Mouse (Mus musculus) midbrain, embryonic 12.5 days (tissue): ENCODE data around the gene Cdhr3. TPM values are rescaled to one million over a fixed set of nuclear protein-coding genes. Genes with fewer than 3 reads are reported as not detected.

ENCODE experiments used
- ATAC-seq: fragments of 200-750 bp; cut with Nextera tagmentation; 2 replicates; pipeline ENCODE4 v1.8.0; 2017; ENCODE audit warnings: low read depth, moderate TSS enrichment, moderate library complexity; ENCODE audit not compliant: low FRiP score
- H3K27ac ChIP-seq: fragments of 300-500 bp; sonication (generic); replicated peaks from 2 replicates; pipeline ENCODE4 v1.5.1; 2016; ENCODE audit warnings: mild to moderate bottlenecking
- H3K27me3 ChIP-seq: fragments of 300-500 bp; sonication (generic); 2 replicates; pipeline ENCODE4 v1.6.1; 2016; ENCODE audit warnings: mild to moderate bottlenecking
- H3K36me3 ChIP-seq: fragments of 300-500 bp; sonication (generic); 2 replicates; pipeline ENCODE4 v1.6.1; 2016
- H3K4me1 ChIP-seq: fragments of 300-500 bp; sonication (generic); 2 replicates; pipeline ENCODE4 v1.6.1; 2016
- H3K4me2 ChIP-seq: fragments of 300-500 bp; sonication (generic); replicated peaks from 2 replicates; pipeline ENCODE4 v1.6.1; 2016; ENCODE audit warnings: mild to moderate bottlenecking, moderate library complexity
- H3K4me3 ChIP-seq: fragments of 300-500 bp; sonication (generic); 2 replicates; pipeline ENCODE4 v1.5.1; 2016; ENCODE audit warnings: mild to moderate bottlenecking
- H3K9ac ChIP-seq: fragments of 300-500 bp; sonication (generic); replicated peaks from 2 replicates; pipeline ENCODE4 v1.6.1; 2016; ENCODE audit warnings: mild to moderate bottlenecking, moderate library complexity
- H3K9me3 ChIP-seq: fragments of 300-500 bp; sonication (generic); 2 replicates; pipeline ENCODE4 v1.6.1; 2016; ENCODE audit warnings: mild to moderate bottlenecking
- WGBS: fragments of 180-500 bp; shearing (Covaris S2); methylation state at CpG from one replicate; pipeline ENCODE4 v1.1.7; 2016; 5-methylcytosine and 5-hydroxymethylcytosine counted together
- polyA plus RNA-seq: library from polyadenylated mRNA; unstranded; fragments of >200 nt; fragmentation: Nextera tagmentation; extraction: Ambion mirVana; gene quantifications from 2 replicates; pipeline ENCODE4 v1.2.1, GENCODE M21; 2016

Cdhr3 gene
- polyA plus RNA-seq, 1 experiment from 2014 or later = 0.08 TPM

DNA sequence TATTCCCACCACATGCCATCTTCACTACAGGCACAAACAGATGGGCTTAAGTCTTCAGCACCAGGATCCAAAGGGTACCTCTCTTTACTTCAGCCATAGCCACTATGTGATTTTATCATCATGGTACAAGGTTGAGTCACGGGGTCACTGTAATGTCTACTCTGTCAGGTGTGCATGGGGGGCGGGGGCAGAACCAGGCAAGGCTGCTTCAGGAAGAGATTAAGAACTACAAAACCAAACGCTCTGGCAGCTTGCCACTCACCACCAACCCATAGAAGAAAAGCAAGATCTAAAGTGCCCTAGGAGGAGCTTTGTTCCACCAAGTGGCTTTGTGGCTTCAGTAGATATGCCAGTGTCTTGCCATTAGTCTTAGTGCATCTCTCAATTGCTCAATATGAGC is 44.3 kb downstream of the Cdhr3 start:
- Histone ChIP-seq H3K4me2 (no peak overlapping the region), H3K27me3 (peaks cover 7% of the 10 kb centered on the region; the same call in 1 of the 2 replicates), H3K27ac (no peak overlapping the region), H3K9me3 (no peaks in the 10 kb centered on the region), H3K4me3 (no peak overlapping the region), H3K36me3 (no peaks in the 10 kb centered on the region), H3K4me1 (peaks cover 20% of the 10 kb centered on the region), H3K9ac (no peak overlapping the region)
- 84% methylated on average over 3 of the region's 3 CpGs for WGBS
- no peak for ATAC-seq

DNA sequence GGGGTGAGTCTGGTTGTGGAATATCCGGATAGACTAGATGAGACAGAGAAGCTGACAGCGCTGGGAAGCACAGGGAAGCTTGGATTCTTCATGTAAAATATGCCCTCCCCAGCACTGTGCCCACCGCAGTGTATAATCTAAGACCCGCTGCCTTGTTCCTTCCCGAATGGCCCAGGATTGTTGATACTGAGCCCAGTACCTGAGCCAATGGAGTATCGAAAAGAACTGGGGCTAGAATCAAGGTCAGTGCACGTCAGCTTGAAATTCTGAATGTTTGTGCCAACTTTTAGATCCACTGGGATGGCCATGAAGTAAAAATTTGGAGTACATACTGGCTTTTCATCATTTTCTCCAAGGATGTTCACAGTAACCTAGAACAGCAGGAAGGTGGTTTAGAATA is 46.2 kb downstream of the Cdhr3 start:
- Histone ChIP-seq H3K9ac (no peak overlapping the region; the same call in 1 of the 2 replicates), H3K36me3 (no peaks in the 10 kb centered on the region), H3K4me3 (no peak overlapping the region), H3K27ac (no peak overlapping the region; the same call in 1 of the 2 replicates), H3K4me1 (peaks cover 20% of the 10 kb centered on the region), H3K27me3 (peaks cover 13% of the 10 kb centered on the region; the same call in 1 of the 2 replicates), H3K9me3 (no peaks in the 10 kb centered on the region), H3K4me2 (peak overlapping the region; percentile 26; the same call in 1 of the 2 replicates)
- ATAC-seq = no peak
- 80% methylated on average over 7 of the region's 7 CpGs for WGBS

DNA sequence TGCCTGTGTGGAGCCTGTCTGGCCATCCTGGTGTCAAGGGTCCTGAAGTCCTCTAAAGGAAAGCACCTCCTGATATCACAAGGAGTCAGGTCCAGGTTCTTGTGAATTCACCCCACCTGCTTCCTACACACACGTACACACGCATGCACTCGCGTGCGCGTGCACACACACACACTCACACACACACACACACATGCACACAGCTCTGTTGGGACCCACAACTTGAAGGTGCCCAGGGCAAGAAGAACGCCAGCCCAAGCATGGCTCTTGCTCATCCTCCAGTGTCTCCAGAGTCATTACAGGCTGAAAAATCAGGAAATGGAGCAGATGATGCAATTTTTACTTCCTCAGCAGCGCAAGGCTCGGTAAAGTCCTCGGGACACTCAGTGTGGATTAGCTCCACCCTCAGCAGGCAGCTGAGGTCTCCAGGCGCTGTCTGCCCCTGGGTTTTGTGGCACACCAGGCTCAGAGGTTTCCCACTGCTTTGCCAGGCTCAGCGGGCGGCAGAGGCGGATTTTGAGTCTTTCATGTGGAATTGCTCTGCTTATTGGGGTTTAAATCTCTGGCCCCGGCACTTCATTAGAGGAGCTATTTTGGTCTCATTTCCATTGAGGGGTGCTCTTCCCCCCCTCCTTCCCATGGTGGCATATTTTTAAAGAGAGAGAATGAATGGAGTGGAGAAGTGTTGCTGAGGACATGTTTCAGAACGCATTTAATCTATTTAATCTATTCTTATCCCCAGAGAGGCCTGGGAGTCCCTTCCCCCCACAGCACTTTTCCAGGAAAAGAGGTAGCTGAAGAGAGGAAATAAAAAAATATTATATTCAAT is 46.9 kb downstream of the Cdhr3 start:
- peaks cover 13% of the 10 kb centered on the region; the same call in 1 of the 2 replicates for H3K27me3 ChIP-seq
- 37% methylated on average over 16 of the region's 16 CpGs for WGBS
- ATAC-seq = peak; percentile 69
- no peak overlapping the region; the same call in none of the 2 replicates for H3K27ac ChIP-seq
- peaks cover 20% of the 10 kb centered on the region for H3K4me1 ChIP-seq
- no peaks in the 10 kb centered on the region for H3K36me3 ChIP-seq
- no peaks in the 10 kb centered on the region for H3K9me3 ChIP-seq
- H3K4me3 ChIP-seq = no peak overlapping the region
- peak overlapping the region; percentile 26 for H3K4me2 ChIP-seq
- no peak overlapping the region; the same call in 1 of the 2 replicates for H3K9ac ChIP-seq

DNA sequence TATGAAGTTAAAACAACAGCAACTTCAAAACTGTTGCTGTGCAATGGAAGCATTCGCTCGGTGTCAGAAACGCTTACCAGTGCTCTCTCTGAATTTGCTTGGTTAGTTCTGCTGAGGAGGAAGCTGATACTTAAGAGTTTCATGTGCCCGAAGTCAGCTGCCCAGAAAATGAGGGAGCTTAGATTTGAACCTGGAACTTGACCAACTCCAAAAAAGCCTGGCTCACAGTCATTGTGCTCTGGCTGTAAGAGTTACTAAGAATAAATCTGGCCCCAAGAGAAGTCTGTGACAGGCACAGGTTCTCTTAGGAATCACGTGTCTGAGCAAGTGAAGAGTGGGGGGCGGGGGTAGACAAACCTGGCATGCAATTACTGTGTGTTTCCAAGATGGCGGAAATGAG is 51.2 kb downstream of the Cdhr3 start:
- Histone ChIP-seq H3K4me3 (no peak overlapping the region), H3K4me1 (peaks cover 12% of the 10 kb centered on the region), H3K4me2 (no peak overlapping the region), H3K9ac (no peak overlapping the region), H3K9me3 (no peaks in the 10 kb centered on the region), H3K27ac (no peak overlapping the region), H3K36me3 (no peaks in the 10 kb centered on the region), H3K27me3 (peaks cover 28% of the 10 kb centered on the region)
- 89% methylated on average over 7 of the region's 7 CpGs for WGBS
- no peak for ATAC-seq

DNA sequence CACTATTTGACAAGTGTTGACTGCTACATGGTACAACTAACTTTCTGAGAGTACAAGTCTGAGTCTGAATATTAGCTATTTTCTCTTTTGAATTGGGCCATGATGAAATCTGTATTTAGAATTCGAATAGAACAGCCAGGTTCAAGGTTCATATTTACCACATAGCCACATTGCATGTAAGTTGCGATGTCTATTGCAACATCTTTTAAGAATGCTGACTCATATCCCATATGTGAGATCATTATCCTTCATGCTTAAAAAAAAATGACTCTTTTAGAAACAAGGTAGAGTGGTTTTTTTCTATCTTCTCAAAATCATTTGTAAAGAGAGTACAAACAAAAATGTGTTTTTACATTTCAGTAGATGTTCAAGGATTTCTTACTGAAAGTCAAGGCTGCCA is 51.9 kb downstream of the Cdhr3 start:
- ATAC-seq = no peak
- peaks cover 12% of the 10 kb centered on the region for H3K4me1 ChIP-seq
- H3K4me3 ChIP-seq = no peak overlapping the region
- no peak overlapping the region for H3K27ac ChIP-seq
- no peaks in the 10 kb centered on the region for H3K9me3 ChIP-seq
- H3K36me3 ChIP-seq = no peaks in the 10 kb centered on the region
- H3K4me2 ChIP-seq = no peak overlapping the region
- no peak overlapping the region for H3K9ac ChIP-seq
- WGBS = 90% methylated on average over 2 of the region's 2 CpGs
- H3K27me3 ChIP-seq = peaks cover 24% of the 10 kb centered on the region; the same call in 1 of the 2 replicates

DNA sequence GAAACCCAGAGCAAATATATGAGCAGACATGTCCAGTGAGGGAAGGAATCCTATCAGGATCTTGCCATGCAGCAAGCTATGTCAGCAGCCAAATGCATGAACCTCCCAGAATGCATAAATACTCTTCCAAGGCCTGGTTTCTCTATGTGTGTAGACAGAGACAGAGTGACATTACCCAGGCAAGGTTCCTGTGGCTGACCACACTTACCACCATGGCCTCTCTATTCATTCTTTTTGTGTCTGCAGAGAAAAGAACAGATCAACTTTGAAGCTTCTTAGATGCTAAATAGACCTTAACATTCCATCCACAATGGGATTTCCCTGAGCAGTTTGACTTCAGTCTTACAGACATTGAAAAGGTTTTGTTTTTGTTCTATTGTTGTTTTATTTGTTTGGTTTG is 54.0 kb downstream of the Cdhr3 start:
- Histone ChIP-seq H3K9me3 (no peaks in the 10 kb centered on the region), H3K36me3 (no peaks in the 10 kb centered on the region), H3K9ac (no peak overlapping the region), H3K4me2 (no peak overlapping the region), H3K4me3 (no peak overlapping the region), H3K27me3 (peaks cover 24% of the 10 kb centered on the region; the same call in 1 of the 2 replicates), H3K27ac (no peak overlapping the region), H3K4me1 (peaks cover 20% of the 10 kb centered on the region)
- ATAC-seq = no peak

DNA sequence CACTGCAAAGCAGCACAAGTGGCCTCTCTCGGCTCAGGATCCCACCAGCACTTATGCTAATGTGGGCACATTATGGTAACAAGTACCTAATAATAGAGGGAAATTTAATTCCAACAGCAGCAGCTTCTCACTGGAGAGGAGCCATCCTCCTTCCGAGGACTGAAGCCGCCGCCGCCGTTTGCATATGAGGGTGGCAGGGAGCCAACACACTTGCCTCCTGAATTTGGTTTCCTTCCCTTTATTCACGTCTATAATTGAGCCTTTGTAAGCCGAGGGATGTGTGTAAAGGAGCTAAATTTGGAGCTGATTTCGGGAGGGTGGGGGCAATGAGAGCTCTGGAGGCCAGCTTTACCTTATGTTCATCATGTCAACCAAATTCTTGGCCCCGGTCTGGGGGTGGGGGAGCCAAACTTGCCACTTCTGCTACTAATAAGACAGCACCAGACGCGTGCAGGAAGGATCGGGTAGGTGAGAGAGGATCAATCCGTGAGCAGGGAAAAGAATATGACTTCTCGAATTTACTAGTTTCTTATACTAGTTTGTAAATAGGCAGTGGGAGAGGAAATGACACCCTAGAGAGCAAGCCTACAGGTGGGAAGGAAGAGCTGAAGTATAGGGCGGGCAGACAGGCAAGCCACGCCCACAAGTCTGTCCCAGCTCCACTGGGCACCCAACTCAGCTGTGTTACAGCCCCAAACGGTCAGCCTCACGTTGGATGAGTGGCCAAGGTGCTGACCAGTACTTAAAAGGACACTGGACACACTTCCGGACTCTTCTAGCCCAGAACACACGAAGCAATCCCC is 56.8 kb downstream of the Cdhr3 start:
- Histone ChIP-seq H3K4me3 (no peak overlapping the region), H3K9me3 (no peaks in the 10 kb centered on the region), H3K4me1 (peaks cover 20% of the 10 kb centered on the region), H3K36me3 (no peaks in the 10 kb centered on the region), H3K27me3 (peaks cover 29% of the 10 kb centered on the region), H3K27ac (peak overlapping the region; percentile 55), H3K4me2 (peak overlapping the region; percentile 34), H3K9ac (peak overlapping the region; percentile 13; the same call in 1 of the 2 replicates)
- 20% methylated on average over 21 of the region's 21 CpGs for WGBS
- peak; percentile 89 for ATAC-seq

DNA sequence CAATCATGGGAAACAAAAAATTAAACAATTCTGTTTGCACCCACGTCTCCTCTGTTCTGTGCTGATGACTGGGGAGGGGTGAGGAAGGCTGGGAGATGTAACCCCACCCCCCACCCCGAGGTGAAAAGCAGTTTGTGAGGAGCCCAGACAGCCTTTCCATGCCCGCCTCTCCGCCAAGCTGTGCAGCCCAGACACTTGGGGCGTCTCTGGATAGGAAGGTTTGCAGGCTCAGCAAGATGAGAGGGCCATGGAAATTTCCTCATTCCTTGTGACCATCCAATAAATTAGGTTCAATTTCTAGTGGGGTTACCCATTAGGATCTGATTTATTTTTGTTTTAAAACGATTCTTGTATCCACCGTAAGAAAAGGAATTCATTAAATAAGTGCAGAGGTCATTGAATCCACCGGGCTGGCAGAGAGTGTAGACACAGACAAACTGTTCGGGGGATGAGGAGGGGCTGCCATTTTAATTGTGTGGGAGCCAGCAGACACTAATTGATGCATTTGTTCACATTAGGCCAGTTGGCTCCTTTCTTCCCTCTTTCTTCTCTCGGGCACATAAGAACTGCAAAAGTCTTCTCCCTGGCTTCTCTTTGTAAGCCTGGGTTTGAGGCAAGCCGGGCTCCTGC is 57.5 kb downstream of the Cdhr3 start:
- Histone ChIP-seq H3K9ac (peak overlapping the region; percentile 13; the same call in 1 of the 2 replicates), H3K27ac (peak overlapping the region; percentile 55), H3K9me3 (no peaks in the 10 kb centered on the region), H3K36me3 (no peaks in the 10 kb centered on the region), H3K27me3 (peaks cover 34% of the 10 kb centered on the region), H3K4me2 (peak overlapping the region; percentile 34), H3K4me3 (no peak overlapping the region), H3K4me1 (peaks cover 20% of the 10 kb centered on the region)
- ATAC-seq = peak; percentile 39
- WGBS = 26% methylated on average over 11 of the region's 11 CpGs

DNA sequence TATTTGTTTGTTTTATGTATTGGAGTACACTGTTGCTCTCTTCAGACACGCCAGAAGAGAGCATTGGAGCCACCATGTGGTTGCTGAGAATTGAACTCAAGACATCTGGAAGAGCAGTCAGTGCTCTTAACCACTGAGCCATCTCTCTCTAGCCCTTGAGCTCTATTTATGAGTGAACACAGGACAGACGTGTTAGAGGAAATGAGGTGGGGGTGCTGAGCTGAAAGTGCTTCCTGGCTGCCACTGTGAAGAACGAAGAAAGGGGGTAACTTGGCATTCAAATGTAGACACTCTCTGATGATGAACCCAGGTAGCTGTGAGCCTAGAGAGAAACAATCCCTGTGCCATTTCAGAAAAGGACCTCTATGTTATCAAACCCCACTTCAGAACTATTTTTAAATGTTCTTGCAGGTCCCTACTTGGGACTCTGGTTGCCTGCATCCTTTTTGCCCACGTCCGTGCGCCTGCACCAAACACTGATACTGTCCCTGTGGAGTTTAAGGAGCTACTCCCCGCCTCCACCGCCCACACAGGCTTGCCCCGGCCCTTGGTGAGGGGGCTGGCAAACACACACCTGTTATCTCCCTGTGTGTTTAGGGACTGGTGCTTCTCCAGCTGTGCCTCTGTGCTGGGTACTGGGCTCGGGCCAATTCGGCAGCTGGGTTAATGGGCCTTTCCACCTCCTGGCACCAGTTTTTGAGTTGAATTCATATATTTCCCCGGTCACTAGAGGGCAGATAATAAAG is 58.2 kb downstream of the Cdhr3 start:
- ATAC-seq = 0 out of 2 replicates have a peak, but pooled peaks have one; percentile 36
- Histone ChIP-seq H3K4me1 (peaks cover 22% of the 10 kb centered on the region), H3K27ac (peak overlapping the region; percentile 55), H3K36me3 (no peaks in the 10 kb centered on the region), H3K9ac (no peak overlapping the region), H3K4me3 (no peak overlapping the region), H3K27me3 (peaks cover 29% of the 10 kb centered on the region), H3K9me3 (no peaks in the 10 kb centered on the region), H3K4me2 (no peak overlapping the region; the same call in 1 of the 2 replicates)
- 63% methylated on average over 12 of the region's 12 CpGs for WGBS

DNA sequence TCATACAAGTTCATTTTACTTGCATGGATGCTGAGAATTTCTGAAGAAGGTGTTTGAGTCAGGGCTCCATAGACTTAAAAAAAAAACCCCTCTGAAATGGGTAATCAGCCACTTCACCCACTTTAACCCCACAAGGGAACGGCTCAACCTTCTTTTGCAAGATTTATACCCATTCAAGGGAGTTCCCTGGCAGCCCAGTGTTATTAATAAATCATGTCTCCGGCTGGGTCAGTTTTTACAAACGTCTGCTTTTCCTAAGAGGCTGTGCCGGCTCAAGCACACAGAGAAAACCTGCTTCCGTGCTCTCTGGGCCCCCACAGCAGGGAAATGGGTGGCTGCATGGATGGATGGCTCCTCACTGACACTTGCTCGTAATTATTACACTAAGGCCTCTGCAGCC is 59.5 kb downstream of the Cdhr3 start:
- Histone ChIP-seq H3K4me3 (no peak overlapping the region), H3K27ac (no peak overlapping the region), H3K9ac (no peak overlapping the region), H3K4me1 (peaks cover 30% of the 10 kb centered on the region), H3K27me3 (peaks cover 40% of the 10 kb centered on the region), H3K9me3 (no peaks in the 10 kb centered on the region), H3K36me3 (no peaks in the 10 kb centered on the region), H3K4me2 (no peak overlapping the region)
- WGBS = 74% methylated on average over 6 of the region's 6 CpGs
- ATAC-seq = no peak

DNA sequence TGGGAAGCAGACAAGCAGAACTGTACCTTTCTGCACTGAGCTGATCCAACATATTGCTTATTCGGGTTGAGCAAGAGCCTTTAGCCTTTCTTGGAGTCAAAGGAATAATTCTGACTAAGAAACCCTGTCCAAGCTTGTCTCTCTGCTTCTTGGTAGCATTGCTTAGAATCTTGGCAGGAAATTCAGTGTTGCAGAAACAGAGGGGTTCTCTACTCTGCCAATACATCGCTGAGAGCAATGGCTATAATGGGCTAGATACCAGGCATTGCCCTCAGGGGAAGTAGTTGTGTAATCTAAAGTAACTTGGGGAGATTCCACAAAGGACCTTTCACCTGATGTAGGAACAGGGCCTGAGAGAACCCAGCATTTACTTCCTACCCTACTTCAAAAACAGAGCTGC is 62.1 kb downstream of the Cdhr3 start:
- 91% methylated on average over 2 of the region's 2 CpGs for WGBS
- H3K4me1 ChIP-seq = peaks cover 31% of the 10 kb centered on the region
- H3K4me3 ChIP-seq = no peak overlapping the region
- H3K27me3 ChIP-seq = peaks cover 37% of the 10 kb centered on the region
- no peak overlapping the region for H3K27ac ChIP-seq
- ATAC-seq = no peak
- H3K9ac ChIP-seq = no peak overlapping the region
- no peaks in the 10 kb centered on the region for H3K36me3 ChIP-seq
- no peak overlapping the region for H3K4me2 ChIP-seq
- H3K9me3 ChIP-seq = no peaks in the 10 kb centered on the region
